Mouse (Mus musculus) ovary, adult 10 weeks (tissue): ENCODE data around the gene Trim32. TPM values are rescaled to one million over a fixed set of nuclear protein-coding genes. Genes with fewer than 3 reads are reported as not detected.

Experiments used
- polyA plus RNA-seq: library from polyadenylated mRNA; stranded (reverse); fragments of 350-450 nt; fragmentation: Illumina TruSeq; extraction: RNeasy Lipid Tissue Mini Kit (QIAGEN cat#74804); gene quantifications from one replicate; pipeline ENCODE4 v1.2.3, GENCODE M21; 2014

Gene Trim32
- polyA plus RNA-seq = 46.0 TPM

DNA sequence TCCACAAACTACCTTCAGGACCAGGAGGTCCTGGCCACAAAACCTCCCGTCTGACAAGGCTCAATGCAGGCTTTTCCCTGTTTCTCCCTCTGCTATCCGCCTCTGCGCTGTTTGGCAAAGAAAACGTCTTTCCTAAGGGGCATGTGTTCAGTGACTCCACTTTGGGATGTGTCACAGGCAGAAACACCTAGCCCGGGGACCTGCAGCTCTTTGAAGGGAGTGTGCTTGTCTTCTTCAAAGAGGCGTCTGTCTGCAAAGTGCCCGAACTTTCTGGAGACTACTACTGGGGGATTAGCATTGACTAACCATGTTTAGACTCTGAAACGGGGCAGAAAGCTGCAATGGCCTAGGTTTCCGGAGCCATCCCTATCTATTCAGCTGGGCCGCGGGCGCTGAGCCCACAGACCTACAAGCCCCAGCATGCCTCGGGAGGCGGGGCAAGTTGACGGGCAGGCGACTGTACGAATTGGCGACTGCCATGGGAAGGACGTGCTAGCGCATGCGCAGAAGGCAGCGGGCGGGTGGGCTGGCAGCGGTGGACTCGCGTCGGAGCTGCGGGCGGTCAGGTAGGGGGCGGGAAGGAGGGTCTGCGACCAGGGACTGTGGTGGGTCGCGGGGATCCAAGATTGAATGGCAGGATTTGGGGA lies at the start of gene Trim32:
Gene Trim32 (plus strand): TSS at position 483 of the 647 bp plus-strand sequence.

